Mouse (Mus musculus): ENCODE data around the gene Cryz. TPM values are rescaled to one million over a fixed set of nuclear protein-coding genes. Genes with fewer than 3 reads are reported as not detected.
"Not testable (repeated sequence)": the region's sequence is repeated elsewhere in the genome, so short reads cannot be mapped to it uniquely, and the experiment has no call there.

Cryz gene
- polyA plus RNA-seq, 1 experiment from 2014 or later: 12.5 TPM

GRCm38 (mm10) chr3:154615304-154615703 lies 18.8 kb downstream of the Cryz start:
- Histone ChIP-seq H3K9ac (replicated peaks) (no peak overlapping the region), H3K4me3 (replicated peaks) (no peak overlapping the region), H3K36me3 (peaks cover 5% of the 10 kb centered on the region; the same call in 1 of the 2 replicates), H3K27me3 (no peaks in the 10 kb centered on the region), H3K9me3 (no peaks in the 10 kb centered on the region), H3K27ac (no peak overlapping the region), H3K4me2 (replicated peaks) (no peak overlapping the region), H3K4me1 (replicated peaks) (no peaks in the 10 kb centered on the region)
- 49% methylated on average over 7 of the region's 7 CpGs for WGBS
- ATAC-seq: peak; percentile 57; the same call in 1 of the 2 replicates

- Histone ChIP-seq H3K4me3 (replicated peaks) (no peak overlapping the region), H3K27ac (no peak overlapping the region), H3K9me3 (no peaks in the 10 kb centered on the region), H3K4me1 (replicated peaks) (no peaks in the 10 kb centered on the region), H3K4me2 (replicated peaks) (no peak overlapping the region), H3K9ac (replicated peaks) (no peak overlapping the region), H3K27me3 (no peaks in the 10 kb centered on the region), H3K36me3 (peaks cover 5% of the 10 kb centered on the region; the same call in 1 of the 2 replicates)
- no peak for ATAC-seq
- 89% methylated on average over 4 of the region's 4 CpGs for WGBS
These were observed 19.6 kb downstream of the Cryz start for GRCm38 (mm10) chr3:154616106-154616505.

- Histone ChIP-seq H3K4me1 (replicated peaks) (no peaks in the 10 kb centered on the region), H3K4me3 (replicated peaks) (no peak overlapping the region), H3K4me2 (replicated peaks) (no peak overlapping the region), H3K36me3 (no peaks in the 10 kb centered on the region), H3K9me3 (no peaks in the 10 kb centered on the region), H3K9ac (replicated peaks) (no peak overlapping the region), H3K27ac (no peak overlapping the region), H3K27me3 (no peaks in the 10 kb centered on the region)
- ATAC-seq: peak; percentile 73
These were observed 31.8 kb downstream of the Cryz start for GRCm38 (mm10) chr3:154628284-154628683.

- not testable (repeated sequence) for H3K27ac ChIP-seq; H3K9me3 ChIP-seq; ATAC-seq; H3K36me3 ChIP-seq; H3K4me2 ChIP-seq (replicated peaks); H3K27me3 ChIP-seq; H3K9ac ChIP-seq (replicated peaks); H3K4me3 ChIP-seq (replicated peaks); H3K4me1 ChIP-seq (replicated peaks)
- WGBS: 87% methylated on average over 2 of the region's 2 CpGs
These were observed 34.8 kb downstream of the Cryz start for GRCm38 (mm10) chr3:154631281-154631680.

- H3K4me1 ChIP-seq (replicated peaks): no peaks in the 10 kb centered on the region
- H3K4me3 ChIP-seq (replicated peaks): no peak overlapping the region
- 86% methylated on average over 5 of the region's 5 CpGs for WGBS
- H3K27ac ChIP-seq: no peak overlapping the region
- no peak overlapping the region for H3K9ac ChIP-seq (replicated peaks)
- H3K27me3 ChIP-seq: no peaks in the 10 kb centered on the region
- no peak for ATAC-seq
- H3K9me3 ChIP-seq: no peaks in the 10 kb centered on the region
- H3K4me2 ChIP-seq (replicated peaks): no peak overlapping the region
- H3K36me3 ChIP-seq: no peaks in the 10 kb centered on the region
These were observed 36.6 kb downstream of the Cryz start for GRCm38 (mm10) chr3:154633091-154633490.

- 62% methylated on average over 29 of the region's 29 CpGs for WGBS
- ATAC-seq: 0 out of 2 replicates have a peak, but pooled peaks have one; percentile 15
- no peak overlapping the region for H3K4me3 ChIP-seq (replicated peaks)
These were observed 50.3 kb downstream of the Cryz start for GRCm38 (mm10) chr3:154646638-154647442.

GRCm38 (mm10) chr3:154647443-154647780 lies 50.9 kb downstream of the Cryz start:
- Histone ChIP-seq H3K27ac (no peak overlapping the region), H3K4me3 (replicated peaks) (no peak overlapping the region), H3K36me3 (no peaks in the 10 kb centered on the region), H3K9ac (replicated peaks) (no peak overlapping the region), H3K9me3 (no peaks in the 10 kb centered on the region), H3K27me3 (0 out of 2 replicates have a peak, but pooled peaks cover 8% of the 10 kb centered on the region), H3K4me1 (replicated peaks) (peaks cover 25% of the 10 kb centered on the region), H3K4me2 (replicated peaks) (peak overlapping the region; percentile 26)
- 65% methylated on average over 7 of the region's 7 CpGs for WGBS
- ATAC-seq: no peak

More at GRCm38 (mm10) chr3:154646638-154647442, 50.3 kb downstream of the Cryz start:
- Histone ChIP-seq H3K9me3 (no peaks in the 10 kb centered on the region), H3K27me3 (0 out of 2 replicates have a peak, but pooled peaks cover 5% of the 10 kb centered on the region), H3K4me2 (replicated peaks) (peak overlapping the region; percentile 26), H3K27ac (no peak overlapping the region), H3K36me3 (no peaks in the 10 kb centered on the region), H3K4me1 (replicated peaks) (peaks cover 25% of the 10 kb centered on the region), H3K9ac (replicated peaks) (no peak overlapping the region)

GRCm38 (mm10) chr3:154649411-154650285 lies 53.1 kb downstream of the Cryz start:
- Histone ChIP-seq H3K27me3 (0 out of 2 replicates have a peak, but pooled peaks cover 8% of the 10 kb centered on the region), H3K4me1 (replicated peaks) (peaks cover 39% of the 10 kb centered on the region), H3K4me2 (replicated peaks) (peak overlapping the region; percentile 25), H3K4me3 (replicated peaks) (no peak overlapping the region), H3K27ac (peak overlapping the region; percentile 12), H3K9me3 (no peaks in the 10 kb centered on the region), H3K36me3 (no peaks in the 10 kb centered on the region), H3K9ac (replicated peaks) (no peak overlapping the region)
- ATAC-seq: peak; percentile 85
- WGBS: 35% methylated on average over 20 of the region's 20 CpGs

GRCm38 (mm10) chr3:154651192-154651821 lies 54.8 kb downstream of the Cryz start:
- Histone ChIP-seq H3K27ac (no peak overlapping the region), H3K9ac (replicated peaks) (no peak overlapping the region), H3K4me3 (replicated peaks) (no peak overlapping the region), H3K36me3 (no peaks in the 10 kb centered on the region), H3K4me1 (replicated peaks) (peaks cover 41% of the 10 kb centered on the region), H3K27me3 (0 out of 2 replicates have a peak, but pooled peaks cover 8% of the 10 kb centered on the region), H3K4me2 (replicated peaks) (no peak overlapping the region), H3K9me3 (no peaks in the 10 kb centered on the region)
- WGBS: 89% methylated on average over 10 of the region's 10 CpGs
- ATAC-seq: no peak

- WGBS: 47% methylated on average over 24 of the region's 24 CpGs
- Histone ChIP-seq H3K27ac (0 out of 2 replicates have a peak overlapping the region, but pooled peaks have one; percentile 22), H3K9ac (replicated peaks) (no peak overlapping the region), H3K4me3 (replicated peaks) (no peak overlapping the region), H3K4me1 (replicated peaks) (peaks cover 34% of the 10 kb centered on the region), H3K36me3 (no peaks in the 10 kb centered on the region), H3K9me3 (no peaks in the 10 kb centered on the region), H3K4me2 (replicated peaks) (no peak overlapping the region), H3K27me3 (0 out of 2 replicates have a peak, but pooled peaks cover 8% of the 10 kb centered on the region)
- ATAC-seq: peak; percentile 60
These were observed 56.3 kb downstream of the Cryz start for GRCm38 (mm10) chr3:154652581-154653420.

- no peaks in the 10 kb centered on the region for H3K36me3 ChIP-seq
- H3K4me2 ChIP-seq (replicated peaks): no peak overlapping the region
- H3K9ac ChIP-seq (replicated peaks): no peak overlapping the region
- no peak for ATAC-seq
- no peaks in the 10 kb centered on the region for H3K9me3 ChIP-seq
- peaks cover 27% of the 10 kb centered on the region for H3K4me1 ChIP-seq (replicated peaks)
- no peak overlapping the region for H3K4me3 ChIP-seq (replicated peaks)
- WGBS: 44% methylated on average over 5 of the region's 5 CpGs
- H3K27me3 ChIP-seq: 0 out of 2 replicates have a peak, but pooled peaks cover 8% of the 10 kb centered on the region
- peak overlapping the region; percentile 22 for H3K27ac ChIP-seq
These were observed 56.9 kb downstream of the Cryz start for GRCm38 (mm10) chr3:154653454-154653853.

All from midbrain, embryonic 13.5 days (tissue).